12 mouse cellular contexts compared by ENCODE assay signal in the genomic region with DNA sequence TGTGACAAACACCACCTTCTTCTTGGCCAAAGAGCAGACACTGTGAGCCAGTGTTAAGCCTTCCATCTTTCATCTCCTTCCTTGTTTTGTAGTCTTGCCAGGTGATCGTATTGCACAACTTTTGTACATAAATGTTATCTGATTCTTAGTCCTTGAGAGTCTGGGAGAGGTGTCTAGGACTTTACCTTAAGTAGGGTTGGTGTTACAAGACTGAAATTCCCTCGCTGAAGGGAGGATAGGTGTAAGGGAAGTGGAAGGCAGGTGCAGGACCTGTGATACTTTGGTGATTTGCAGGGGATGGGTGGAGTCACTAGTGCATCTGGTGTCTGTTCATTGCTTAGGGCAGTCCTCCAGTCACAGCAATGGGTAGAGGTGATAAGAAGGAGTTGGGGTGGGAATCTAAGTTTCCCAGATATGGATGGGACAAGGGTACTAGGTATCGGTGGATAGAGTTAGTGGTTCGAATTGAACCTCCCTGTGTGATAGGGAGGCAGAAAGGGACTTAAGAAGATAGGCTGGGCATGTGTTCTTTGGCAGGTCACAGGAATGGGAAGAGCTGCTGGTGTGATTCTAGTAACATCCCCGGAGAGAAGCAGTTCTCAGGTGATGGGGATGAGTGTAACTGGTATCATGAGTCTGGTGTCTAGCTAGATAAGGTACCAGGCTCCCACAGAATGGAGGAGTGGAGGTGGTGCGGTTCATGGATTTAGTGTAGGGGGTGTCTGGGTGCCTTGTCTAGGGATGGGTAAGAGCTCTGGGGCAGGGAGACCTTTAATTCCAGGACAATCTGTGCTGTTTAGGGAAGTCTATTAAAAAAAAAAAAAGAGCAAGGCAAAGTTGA. TPM values are rescaled to one million over a fixed set of nuclear protein-coding genes. Genes with fewer than 3 reads are reported as not detected.
A peak's percentile ranks its signal among the peaks of the same experiment; 100 is the strongest.
DNase-seq lines count a peak whose midpoint lies in the region; ATAC-seq and TF ChIP-seq lines count a peak whose summit lies in the region.
"Had no signal": no experiment of that assay in that cellular context is flagged by ENCODE, and none has a peak within 500 bp of the region (broad histone marks: within the 10 kb centered on the region; RNA-seq: fewer than 3 reads in every experiment).

No protein-coding gene starts in this region.

- ATAC-seq in heart, embryonic 12.5 days (ENCODE audit: insufficient number of reproducible peaks, low FRiP score) = peak; percentile 55
- peak; percentile 57; the same call in 1 of the 2 replicates for ATAC-seq in midbrain, embryonic 12.5 days (ENCODE audit: low FRiP score, low read depth)
- no peak for ATAC-seq in midbrain, embryonic 16.5 days
- ATAC-seq in liver, embryonic 11.5 days (replicated peaks; ENCODE audit: low FRiP score) = peak; percentile 72
- ATAC-seq in stomach, embryonic 15.5 days (ENCODE audit: insufficient read depth, low FRiP score, low read depth) = peak; percentile 66; the same call in 1 of the 2 replicates

- intact Hi-C loops in heart, adult 2 months (cut with DNase I) = no loop called here

- WGBS in heart, embryonic 12.5 days = 76% methylated on average over 6 of the region's 6 CpGs
- WGBS in heart, adult 2 months = 82% methylated on average over 6 of the region's 6 CpGs
- 86% methylated on average over 6 of the region's 6 CpGs for WGBS in midbrain, embryonic 12.5 days
- 83% methylated on average over 6 of the region's 6 CpGs for WGBS in midbrain, embryonic 16.5 days
- 68% methylated on average over 6 of the region's 6 CpGs for WGBS in liver, embryonic 11.5 days
- 83% methylated on average over 6 of the region's 6 CpGs for WGBS in stomach, embryonic 15.5 days

- TF ChIP-seq EP300 in heart, adult 2 months (IDR thresholded peaks at IDR 0.05; ENCODE audit: insufficient read depth, low read depth, low read length) = no peak

- H3K4me3 ChIP-seq in heart, embryonic 12.5 days = no peak overlapping the region
- no peak overlapping the region for H3K4me3 ChIP-seq in heart, adult 2 months
- H3K4me3 ChIP-seq in midbrain, embryonic 12.5 days = no peak overlapping the region
- no peak overlapping the region for H3K4me3 ChIP-seq in midbrain, embryonic 16.5 days (ENCODE audit: low read depth, low read length)
- H3K4me3 ChIP-seq in liver, embryonic 11.5 days (ENCODE audit: low read depth, low read length) = no peak overlapping the region
- no peak overlapping the region for H3K4me3 ChIP-seq in stomach, embryonic 15.5 days (replicated peaks)
- H3K4me3 ChIP-seq: erythroblast, embryonic 14.5 days had no signal

- H3K4me1 ChIP-seq in heart, embryonic 12.5 days (replicated peaks) = no peaks in the 10 kb centered on the region
- no peaks in the 10 kb centered on the region; the same call in 1 of the 2 replicates for H3K4me1 ChIP-seq in heart, adult 2 months (ENCODE audit: control insufficient read depth, insufficient read depth, low read length)
- no peaks in the 10 kb centered on the region for H3K4me1 ChIP-seq in midbrain, embryonic 12.5 days
- no peaks in the 10 kb centered on the region for H3K4me1 ChIP-seq in midbrain, embryonic 16.5 days (ENCODE audit: control insufficient read depth, insufficient read depth, low read length)
- H3K4me1 ChIP-seq in liver, embryonic 11.5 days (replicated peaks; ENCODE audit: control insufficient read depth, insufficient read depth, low read length) = no peaks in the 10 kb centered on the region
- no peaks in the 10 kb centered on the region for H3K4me1 ChIP-seq in stomach, embryonic 15.5 days

- TF ChIP-seq CTCF in heart, adult 2 months (IDR thresholded peaks at IDR 0.05) = no peak

- H3K4me2 ChIP-seq in heart, embryonic 12.5 days = no peak overlapping the region
- no peak overlapping the region for H3K4me2 ChIP-seq in midbrain, embryonic 12.5 days (replicated peaks)
- H3K4me2 ChIP-seq in midbrain, embryonic 16.5 days (ENCODE audit: low read length) = no peak overlapping the region
- no peak overlapping the region for H3K4me2 ChIP-seq in liver, embryonic 11.5 days
- H3K4me2 ChIP-seq in stomach, embryonic 15.5 days = no peak overlapping the region

- H3K79me2 ChIP-seq in heart, adult 2 months (replicated peaks; ENCODE audit: control insufficient read depth, insufficient read depth, low read length) = no peaks in the 10 kb centered on the region

- H3K36me3 ChIP-seq in heart, embryonic 12.5 days = no peaks in the 10 kb centered on the region
- H3K36me3 ChIP-seq in heart, adult 2 months (ENCODE audit: control insufficient read depth, insufficient read depth, low read length) = no peaks in the 10 kb centered on the region
- H3K36me3 ChIP-seq in midbrain, embryonic 12.5 days = no peaks in the 10 kb centered on the region
- H3K36me3 ChIP-seq in midbrain, embryonic 16.5 days (ENCODE audit: control insufficient read depth, insufficient read depth, low read length) = no peaks in the 10 kb centered on the region
- no peaks in the 10 kb centered on the region for H3K36me3 ChIP-seq in liver, embryonic 11.5 days (ENCODE audit: control insufficient read depth, insufficient read depth, low read length)
- H3K36me3 ChIP-seq in stomach, embryonic 15.5 days = no peaks in the 10 kb centered on the region

- no peak for TF ChIP-seq POLR2A in heart, adult 2 months (IDR thresholded peaks at IDR 0.05; ENCODE audit: insufficient read depth, low read depth, low read length)

- no peak overlapping the region for H3K27ac ChIP-seq in heart, embryonic 12.5 days (ENCODE audit: poor library complexity, severe bottlenecking)
- H3K27ac ChIP-seq in heart, adult 2 months = no peak overlapping the region
- no peak overlapping the region for H3K27ac ChIP-seq in midbrain, embryonic 12.5 days (replicated peaks)
- H3K27ac ChIP-seq in midbrain, embryonic 16.5 days (ENCODE audit: low read length) = no peak overlapping the region
- no peak overlapping the region for H3K27ac ChIP-seq in liver, embryonic 11.5 days (ENCODE audit: low read depth, low read length)
- no peak overlapping the region for H3K27ac ChIP-seq in stomach, embryonic 15.5 days

- no peaks in the 10 kb centered on the region for H3K27me3 ChIP-seq in heart, embryonic 12.5 days (replicated peaks)
- H3K27me3 ChIP-seq in heart, adult 2 months (ENCODE audit: control insufficient read depth, insufficient read depth, low read length) = no peaks in the 10 kb centered on the region; the same call in 1 of the 2 replicates
- H3K27me3 ChIP-seq in midbrain, embryonic 12.5 days = no peaks in the 10 kb centered on the region
- no peaks in the 10 kb centered on the region for H3K27me3 ChIP-seq in midbrain, embryonic 16.5 days (ENCODE audit: control insufficient read depth, insufficient read depth, low read depth, low read length)
- no peaks in the 10 kb centered on the region for H3K27me3 ChIP-seq in liver, embryonic 11.5 days (replicated peaks; ENCODE audit: control insufficient read depth, insufficient read depth, low read length)
- no peaks in the 10 kb centered on the region for H3K27me3 ChIP-seq in stomach, embryonic 15.5 days (replicated peaks)

- DNase-seq in heart, adult 2 months = no peak
- DNase-seq in liver, embryonic 11.5 days (ENCODE audit: low spot score) = no peak
- no peak for DNase-seq in spleen, adult 12 weeks (ENCODE audit: low spot score)
- DNase-seq in MN1 (ENCODE audit: low spot score) = no peak
- DNase-seq: adrenal gland, adult 2 months; gastrocnemius, postnatal 10 days; left cerebral cortex, postnatal 4 days had no signal

- H3K9me3 ChIP-seq in heart, embryonic 12.5 days (replicated peaks) = peaks cover 5% of the 10 kb centered on the region
- peaks cover 4% of the 10 kb centered on the region; the same call in 1 of the 2 replicates for H3K9me3 ChIP-seq in midbrain, embryonic 12.5 days
- H3K9me3 ChIP-seq in midbrain, embryonic 16.5 days (replicated peaks; ENCODE audit: control insufficient read depth, low read length, poor library complexity, severe bottlenecking) = peaks cover 16% of the 10 kb centered on the region
- 0 out of 2 replicates have a peak, but pooled peaks cover 2% of the 10 kb centered on the region for H3K9me3 ChIP-seq in liver, embryonic 11.5 days (ENCODE audit: control insufficient read depth, low read length)
- H3K9me3 ChIP-seq in stomach, embryonic 15.5 days = no peaks in the 10 kb centered on the region

- H3K9ac ChIP-seq in heart, embryonic 12.5 days = no peak overlapping the region
- no peak overlapping the region for H3K9ac ChIP-seq in heart, adult 2 months (ENCODE audit: low read depth, low read length)
- H3K9ac ChIP-seq in midbrain, embryonic 12.5 days (replicated peaks) = no peak overlapping the region
- no peak overlapping the region for H3K9ac ChIP-seq in midbrain, embryonic 16.5 days (ENCODE audit: low read depth, low read length)
- no peak overlapping the region for H3K9ac ChIP-seq in liver, embryonic 11.5 days (ENCODE audit: low read depth, low read length)
- no peak overlapping the region for H3K9ac ChIP-seq in stomach, embryonic 15.5 days

RNA-seq across cellular contexts. Expression of a gene that starts 25.8 kb away (rescaled TPM):
- 60.1 and 62.0 TPM in 2 replicates for polyA plus RNA-seq in heart, embryonic 12.5 days (2016; fragmentation: Nextera tagmentation; extraction: Ambion mirVana)
- total RNA-seq in heart, adult 2 months (2021) = 10 to 100 TPM; 27.4 to 30.7 TPM
- polyA plus RNA-seq in heart, adult 2 months (2012; rRNA removed) = 12.8 and 19.4 TPM in 2 replicates
- polyA plus RNA-seq in midbrain, embryonic 12.5 days (2016; fragmentation: Nextera tagmentation; extraction: Ambion mirVana) = 39.8 and 39.9 TPM in 2 replicates
- 30.0 and 35.5 TPM in 2 replicates for polyA plus RNA-seq in midbrain, embryonic 16.5 days (2015; fragmentation: Nextera tagmentation; extraction: Ambion mirVana)
- 135 and 153 TPM in 2 replicates for polyA plus RNA-seq in liver, embryonic 11.5 days (2014; fragmentation: Nextera tagmentation; extraction: Ambion mirVana)
- polyA plus RNA-seq in stomach, embryonic 15.5 days (2015; fragmentation: Nextera tagmentation; extraction: Ambion mirVana) = 64.1 and 66.9 TPM in 2 replicates
